Mouse (Mus musculus): ENCODE data around the gene Wbp1. TPM values are rescaled to one million over a fixed set of nuclear protein-coding genes. Genes with fewer than 3 reads are reported as not detected.

Gene Wbp1
- polyA plus RNA-seq, 1 experiment from 2014 or later: 30.2 TPM

DNA sequence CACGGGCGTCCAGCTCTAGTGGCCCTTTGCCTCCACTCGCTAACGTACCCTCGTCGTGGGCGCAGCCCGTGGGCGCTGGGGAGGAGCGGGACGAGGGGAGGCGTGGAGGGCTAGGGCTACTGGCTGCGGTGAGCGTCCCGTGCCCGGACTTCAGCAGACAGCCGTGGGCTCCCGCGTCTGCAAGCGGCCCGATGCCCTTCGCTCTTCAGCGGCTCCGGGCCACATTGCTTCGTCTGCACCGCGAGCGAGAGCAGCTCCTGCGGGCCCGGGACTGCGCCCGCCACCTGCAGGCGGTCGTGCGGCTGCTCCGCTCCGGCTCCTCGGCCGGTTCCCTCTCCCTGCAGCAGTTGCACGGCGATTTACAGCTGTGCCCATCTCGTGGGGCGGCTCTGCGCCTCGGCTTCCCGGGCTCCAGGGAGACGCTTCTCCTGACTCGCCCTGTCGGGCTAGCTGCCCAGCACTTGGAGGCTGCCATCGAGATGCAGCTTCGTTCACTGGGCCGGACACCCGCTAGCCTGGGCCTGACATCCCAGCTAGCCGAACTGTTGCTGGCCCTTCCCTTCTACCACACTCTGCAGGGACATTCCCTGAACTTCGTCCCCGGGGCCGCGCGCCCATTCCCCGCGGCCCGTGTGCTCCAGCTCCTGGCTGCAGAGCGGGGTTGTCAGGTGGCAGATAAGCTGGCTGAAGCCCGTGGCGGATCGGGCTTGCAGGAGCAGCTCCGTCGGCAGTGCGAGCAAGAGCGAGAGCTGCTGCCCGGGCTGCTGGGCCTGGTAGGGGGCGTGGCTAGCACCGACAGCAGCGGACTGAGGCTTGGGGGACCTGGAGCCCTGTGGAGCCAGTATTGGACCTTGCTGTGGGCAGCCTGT is 19.4 kb downstream of the Wbp1 start:
- ATAC-seq (ENCODE audit: insufficient read depth): peak; percentile 76
- Histone ChIP-seq H3K9ac (peak overlapping the region; percentile 78), H3K9me3 (replicated peaks) (no peaks in the 10 kb centered on the region), H3K4me3 (replicated peaks) (peak overlapping the region; percentile 73), H3K4me1 (replicated peaks) (peaks cover 29% of the 10 kb centered on the region), H3K4me2 (peak overlapping the region; percentile 100), H3K27me3 (peaks cover 23% of the 10 kb centered on the region), H3K27ac (replicated peaks) (peak overlapping the region; percentile 81), H3K36me3 (replicated peaks) (peaks cover 15% of the 10 kb centered on the region; the same call in 1 of the 2 replicates)
- under 1% methylated on average over 74 of the region's 74 CpGs for WGBS (ENCODE audit: insufficient replicate concordance)

DNA sequence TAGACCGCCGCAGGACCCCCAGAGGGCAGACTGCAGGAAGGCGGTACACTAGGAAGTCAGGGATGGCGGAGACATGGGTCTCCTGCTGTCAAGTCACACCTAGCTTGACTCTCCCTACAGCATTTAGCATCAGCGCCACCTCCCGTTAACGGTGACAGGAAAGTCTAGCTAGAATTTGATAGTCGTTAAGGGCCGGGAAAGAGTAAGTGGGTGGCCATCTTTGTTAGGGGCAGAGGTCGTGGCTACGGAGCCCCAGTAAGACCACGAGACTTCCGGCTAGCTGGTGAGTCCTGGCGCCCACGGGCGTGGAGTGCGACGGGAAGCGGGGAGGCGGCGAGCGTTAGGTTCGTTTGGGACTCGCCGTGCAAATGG is 20.1 kb downstream of the Wbp1 start, which contains the start of the genes Ccdc142 and Gm42688:
Ccdc142 (plus strand) TSS at position 286 of the 372 bp plus-strand sequence.
Gm42688 (plus strand) TSS at position 302 of the 372 bp plus-strand sequence.
- H3K4me3 ChIP-seq (replicated peaks): peak within 1 kb of the TSS; percentile 73
- H3K36me3 ChIP-seq (replicated peaks): peaks cover 11% of the 10 kb centered on the region; the same call in 1 of the 2 replicates
- peaks cover 29% of the 10 kb centered on the region for H3K4me1 ChIP-seq (replicated peaks)
- peak within 1 kb of the TSS; percentile 78 for H3K9ac ChIP-seq
- peak within 1 kb of the TSS; percentile 81 for H3K27ac ChIP-seq (replicated peaks)
- peak; percentile 79 for ATAC-seq (ENCODE audit: insufficient read depth)
- peak within 1 kb of the TSS; percentile 100 for H3K4me2 ChIP-seq
- peaks cover 26% of the 10 kb centered on the region for H3K27me3 ChIP-seq
- no peaks in the 10 kb centered on the region for H3K9me3 ChIP-seq (replicated peaks)
- 1% methylated on average over 25 of the region's 25 CpGs for WGBS (ENCODE audit: insufficient replicate concordance)

DNA sequence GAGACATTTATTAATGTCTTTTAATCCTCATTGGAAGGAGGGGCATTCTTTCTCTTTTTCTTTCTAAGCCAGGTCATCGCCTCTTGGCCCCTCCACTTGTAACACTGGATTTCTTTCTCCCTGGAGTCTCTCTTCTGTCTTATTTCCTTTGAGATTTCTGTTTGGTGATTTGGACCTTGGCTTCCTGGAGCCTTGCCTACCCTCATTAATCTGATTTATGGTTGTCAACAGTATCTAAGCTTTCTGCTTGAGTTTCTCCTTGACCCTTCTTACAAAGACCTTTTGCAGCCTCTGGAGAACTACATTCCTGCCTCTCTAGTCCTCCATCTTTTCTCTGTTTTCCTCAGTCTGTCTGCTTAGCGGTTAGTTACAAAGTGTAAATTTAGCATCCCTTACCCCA is 22.9 kb downstream of the Wbp1 start:
- no peak for ATAC-seq (ENCODE audit: insufficient read depth)

DNA sequence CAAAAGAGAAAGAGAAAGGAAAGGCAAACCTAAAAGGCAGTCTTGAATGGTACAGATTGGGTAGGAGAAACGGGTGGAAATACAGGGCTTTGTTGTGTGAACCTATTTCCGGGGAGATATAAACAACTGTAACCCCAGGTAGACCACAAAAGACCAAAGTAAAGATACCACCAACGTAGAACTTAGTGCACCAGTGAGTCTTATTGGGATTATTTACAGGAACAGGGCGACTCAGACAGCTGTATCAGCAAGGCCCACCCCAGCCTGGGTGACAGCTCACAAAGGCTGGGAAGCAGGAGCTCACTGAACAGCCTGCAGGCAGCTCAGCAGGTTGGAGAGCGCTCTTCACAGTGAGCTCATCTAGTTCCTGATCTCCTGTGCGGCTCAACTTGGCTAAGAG is 25.4 kb downstream of the Wbp1 start:
- Histone ChIP-seq H3K9me3 (replicated peaks) (no peaks in the 10 kb centered on the region), H3K4me3 (replicated peaks) (no peak overlapping the region), H3K4me2 (no peak overlapping the region), H3K36me3 (replicated peaks) (no peaks in the 10 kb centered on the region), H3K9ac (no peak overlapping the region), H3K27me3 (peaks cover 67% of the 10 kb centered on the region), H3K27ac (replicated peaks) (no peak overlapping the region), H3K4me1 (replicated peaks) (peaks cover 4% of the 10 kb centered on the region)
- no peak for ATAC-seq (ENCODE audit: insufficient read depth)
- WGBS (ENCODE audit: insufficient replicate concordance): 37% methylated on average over 6 of the region's 6 CpGs

More for the DNA sequence above, 22.9 kb downstream of the Wbp1 start:
- Histone ChIP-seq H3K27me3 (peaks cover 46% of the 10 kb centered on the region), H3K9ac (no peak overlapping the region), H3K4me3 (replicated peaks) (no peak overlapping the region), H3K4me2 (no peak overlapping the region), H3K4me1 (replicated peaks) (peaks cover 26% of the 10 kb centered on the region), H3K36me3 (replicated peaks) (peaks cover 1% of the 10 kb centered on the region; the same call in 1 of the 2 replicates), H3K9me3 (replicated peaks) (no peaks in the 10 kb centered on the region), H3K27ac (replicated peaks) (no peak overlapping the region)
- WGBS (ENCODE audit: insufficient replicate concordance): 70% methylated on average over 2 of the region's 2 CpGs

DNA sequence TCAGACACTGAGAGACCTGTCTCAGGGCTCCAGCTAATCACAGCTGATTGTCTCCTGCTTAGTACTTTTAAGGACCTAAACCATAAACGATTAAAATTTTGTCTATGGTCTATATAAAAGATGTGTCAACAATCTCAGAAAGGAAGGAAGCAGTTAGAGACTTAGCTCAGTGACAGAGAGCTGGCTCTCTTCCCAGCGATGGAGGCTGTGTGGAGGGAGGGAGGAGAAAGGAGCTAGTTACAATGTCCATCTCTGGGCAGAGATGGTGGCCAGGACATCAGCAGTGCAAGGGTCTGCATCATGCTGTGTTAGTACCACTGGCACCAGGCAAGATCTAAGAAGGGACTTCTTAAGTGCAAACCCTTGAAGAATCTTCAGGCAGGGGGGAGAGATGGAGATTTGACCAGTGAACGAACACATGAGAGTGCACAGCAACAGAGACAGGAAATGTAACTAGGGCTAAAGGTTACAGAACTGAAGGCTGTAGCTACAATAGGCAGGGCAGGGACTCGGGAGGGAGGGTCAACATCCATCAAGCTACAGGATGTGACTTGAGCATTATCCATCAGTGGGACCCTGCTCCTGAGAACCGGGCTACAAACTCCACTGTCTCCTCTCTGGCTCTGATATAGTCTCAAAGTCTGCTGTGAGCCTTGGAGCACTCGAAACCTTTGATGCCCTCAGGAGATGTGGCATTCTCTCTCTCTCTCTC is 28.8 kb downstream of the Wbp1 start:
- WGBS (ENCODE audit: insufficient replicate concordance): 15% methylated on average over 6 of the region's 6 CpGs

DNA sequence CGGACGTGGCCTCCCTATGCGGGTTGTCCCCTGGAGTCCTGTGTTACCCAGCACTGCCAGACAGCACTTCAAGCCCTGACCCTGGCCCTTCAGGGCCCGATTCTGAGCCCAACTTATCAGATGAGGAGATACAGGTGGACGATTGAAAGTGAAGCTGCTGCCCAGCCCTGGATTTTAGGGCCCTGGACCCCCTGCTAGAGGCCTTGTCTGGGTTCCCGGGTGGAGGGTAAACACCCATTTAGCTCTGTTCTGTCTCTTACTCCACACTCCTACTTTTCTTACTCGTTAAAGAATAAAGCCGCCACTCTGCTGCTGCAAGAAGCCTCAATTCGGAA is 33.5 kb downstream of the Wbp1 start:
- peaks cover 98% of the 10 kb centered on the region for H3K27me3 ChIP-seq
- no peak overlapping the region for H3K27ac ChIP-seq (replicated peaks)
- no peaks in the 10 kb centered on the region for H3K9me3 ChIP-seq (replicated peaks)
- peaks cover 12% of the 10 kb centered on the region; the same call in 1 of the 2 replicates for H3K4me1 ChIP-seq (replicated peaks)
- H3K4me2 ChIP-seq: peak overlapping the region; percentile 44; the same call in 1 of the 2 replicates
- no peak for ATAC-seq (ENCODE audit: insufficient read depth)
- no peaks in the 10 kb centered on the region for H3K36me3 ChIP-seq (replicated peaks)
- 16% methylated on average over 9 of the region's 9 CpGs for WGBS (ENCODE audit: insufficient replicate concordance)
- H3K9ac ChIP-seq: no peak overlapping the region
- peak overlapping the region; percentile 17; the same call in 1 of the 2 replicates for H3K4me3 ChIP-seq (replicated peaks)

More for the DNA sequence above, 28.8 kb downstream of the Wbp1 start:
- no peak for ATAC-seq (ENCODE audit: insufficient read depth)
- no peaks in the 10 kb centered on the region for H3K36me3 ChIP-seq (replicated peaks)
- no peak overlapping the region for H3K4me2 ChIP-seq
- H3K9ac ChIP-seq: no peak overlapping the region
- H3K4me3 ChIP-seq (replicated peaks): no peak overlapping the region
- H3K4me1 ChIP-seq (replicated peaks): peaks cover 3% of the 10 kb centered on the region; the same call in 1 of the 2 replicates
- H3K27ac ChIP-seq (replicated peaks): no peak overlapping the region
- no peaks in the 10 kb centered on the region for H3K9me3 ChIP-seq (replicated peaks)
- peaks cover 84% of the 10 kb centered on the region for H3K27me3 ChIP-seq

DNA sequence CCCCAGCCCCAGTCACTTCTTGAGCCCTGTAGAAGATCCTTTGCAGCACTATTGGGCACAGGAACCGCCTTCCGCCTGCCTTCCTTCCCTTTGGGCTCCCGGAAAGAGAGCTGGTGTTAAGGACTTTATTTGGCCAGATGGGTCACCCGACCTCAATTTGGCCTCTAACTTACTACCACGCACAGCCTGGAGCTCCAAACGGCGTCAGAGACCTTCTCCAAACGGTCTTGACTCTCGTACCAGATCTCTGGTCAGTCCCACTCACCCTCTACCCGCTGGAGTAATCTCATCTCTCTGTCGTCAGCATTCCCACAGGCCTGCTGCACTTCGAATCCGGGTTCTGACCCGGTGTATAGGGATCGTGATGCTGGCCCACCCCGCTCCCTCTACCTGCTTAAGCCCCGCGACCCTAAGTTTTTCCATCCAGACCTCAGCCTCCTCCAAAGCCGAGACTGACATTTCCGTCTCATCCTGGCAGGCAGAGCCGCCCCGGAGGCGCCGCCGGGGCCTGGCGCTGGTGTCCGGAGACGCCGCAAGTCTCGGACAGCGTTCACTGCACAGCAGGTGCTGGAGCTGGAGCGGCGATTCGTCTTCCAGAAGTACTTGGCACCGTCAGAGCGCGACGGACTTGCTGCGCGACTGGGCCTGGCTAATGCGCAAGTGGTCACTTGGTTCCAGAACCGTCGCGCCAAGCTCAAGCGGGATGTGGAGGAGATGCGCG is 34.0 kb downstream of the Wbp1 start:
- Histone ChIP-seq H3K4me2 (peak overlapping the region; percentile 44), H3K36me3 (replicated peaks) (no peaks in the 10 kb centered on the region), H3K9ac (no peak overlapping the region), H3K9me3 (replicated peaks) (no peaks in the 10 kb centered on the region), H3K27me3 (peaks cover 98% of the 10 kb centered on the region), H3K4me3 (replicated peaks) (peak overlapping the region; percentile 17; the same call in 1 of the 2 replicates), H3K27ac (replicated peaks) (no peak overlapping the region), H3K4me1 (replicated peaks) (peaks cover 12% of the 10 kb centered on the region; the same call in 1 of the 2 replicates)
- whole genome bisulfite sequencing (ENCODE audit: insufficient replicate concordance): 4% methylated on average over 47 of the region's 47 CpGs
- ATAC-seq (ENCODE audit: insufficient read depth): no peak

DNA sequence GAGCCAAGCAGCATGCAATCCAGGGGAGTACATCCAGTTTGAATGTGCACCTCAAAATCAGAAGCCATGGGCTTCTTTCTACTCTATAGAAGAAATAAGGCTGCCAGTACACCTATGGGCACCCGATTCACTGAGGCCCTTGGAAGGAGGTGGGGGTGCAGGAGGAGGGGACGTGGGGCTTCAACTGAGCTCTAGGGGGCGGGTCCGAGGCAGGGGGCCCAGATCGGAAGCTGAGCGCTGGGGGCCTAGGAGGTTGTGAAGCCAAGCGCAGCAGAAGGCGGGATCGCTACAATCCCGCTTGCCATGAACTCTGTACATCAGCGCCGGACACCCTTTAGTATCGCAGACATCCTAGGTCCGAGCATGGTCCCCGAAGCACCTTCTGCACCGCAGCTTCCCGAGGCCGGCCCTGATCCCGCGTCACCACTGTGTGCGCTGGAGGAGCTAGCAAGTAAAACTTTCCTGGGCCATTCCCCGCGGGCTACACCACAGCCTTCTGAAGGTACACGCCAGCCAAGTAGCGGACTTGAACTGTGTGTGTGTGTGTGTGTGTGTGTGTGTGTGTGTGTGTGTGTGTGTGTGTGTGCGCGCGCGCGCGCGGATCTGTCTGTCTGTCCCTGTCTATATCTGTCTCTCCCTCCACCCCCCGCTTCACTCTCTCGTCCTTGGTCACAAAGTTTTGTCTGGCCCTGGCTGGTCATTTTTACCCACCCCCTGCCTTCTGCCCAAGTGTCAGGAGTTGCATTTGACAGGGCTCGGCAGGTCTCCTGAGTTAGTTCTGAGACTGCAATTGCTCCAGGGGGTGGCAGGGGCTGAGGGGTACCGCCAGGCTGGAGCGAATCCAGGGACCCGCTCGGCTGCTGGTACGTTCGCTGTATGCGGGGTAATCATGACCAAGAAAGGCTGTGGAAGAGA is 35.0 kb downstream of the Wbp1 start, which contains the start of gene Lbx2:
Lbx2 (plus strand) TSS at position 247 of the 915 bp plus-strand sequence.
- 0 out of 2 replicates have a peak within 1 kb of the TSS, but pooled peaks have one; percentile 17 for H3K4me3 ChIP-seq (replicated peaks)
- no peak within 1 kb of the TSS for H3K27ac ChIP-seq (replicated peaks)
- H3K36me3 ChIP-seq (replicated peaks): peaks cover 6% of the 10 kb centered on the region; the same call in 1 of the 2 replicates
- no peaks in the 10 kb centered on the region for H3K9me3 ChIP-seq (replicated peaks)
- 4% methylated on average over 42 of the region's 42 CpGs for whole genome bisulfite sequencing (ENCODE audit: insufficient replicate concordance)
- H3K27me3 ChIP-seq: peaks cover 92% of the 10 kb centered on the region
- peaks cover 12% of the 10 kb centered on the region; the same call in 1 of the 2 replicates for H3K4me1 ChIP-seq (replicated peaks)
- peak within 1 kb of the TSS; percentile 44 for H3K4me2 ChIP-seq
- H3K9ac ChIP-seq: no peak within 1 kb of the TSS
- ATAC-seq (ENCODE audit: insufficient read depth): no peak

DNA sequence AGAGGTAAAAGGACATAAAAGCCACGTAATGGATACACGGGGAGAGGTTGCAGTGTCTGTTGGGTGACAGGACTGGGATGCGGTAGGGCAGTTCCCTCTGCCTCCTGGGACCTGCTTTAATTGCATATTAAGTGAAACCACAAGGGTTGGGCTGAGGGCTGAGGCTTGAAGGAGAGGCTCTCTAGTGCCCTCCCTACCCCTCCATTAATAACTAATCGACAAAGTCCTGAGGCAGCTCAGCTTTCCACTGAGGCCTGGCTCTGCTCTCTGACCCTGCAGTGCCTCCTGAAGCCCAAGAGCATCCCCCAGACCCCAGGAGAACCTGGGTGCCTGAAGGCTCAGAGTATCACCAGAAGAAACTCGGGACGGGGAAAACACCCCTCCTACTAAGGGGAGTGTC is 36.9 kb downstream of the Wbp1 start:
- no peak overlapping the region for H3K27ac ChIP-seq (replicated peaks)
- peaks cover 24% of the 10 kb centered on the region for H3K4me1 ChIP-seq (replicated peaks)
- no peak overlapping the region for H3K4me3 ChIP-seq (replicated peaks)
- no peak overlapping the region for H3K9ac ChIP-seq
- H3K36me3 ChIP-seq (replicated peaks): peaks cover 24% of the 10 kb centered on the region
- H3K27me3 ChIP-seq: peaks cover 74% of the 10 kb centered on the region
- 18% methylated on average over 6 of the region's 6 CpGs for WGBS (ENCODE audit: insufficient replicate concordance)
- no peak for ATAC-seq (ENCODE audit: insufficient read depth)
- no peak overlapping the region for H3K4me2 ChIP-seq
- no peaks in the 10 kb centered on the region for H3K9me3 ChIP-seq (replicated peaks)

DNA sequence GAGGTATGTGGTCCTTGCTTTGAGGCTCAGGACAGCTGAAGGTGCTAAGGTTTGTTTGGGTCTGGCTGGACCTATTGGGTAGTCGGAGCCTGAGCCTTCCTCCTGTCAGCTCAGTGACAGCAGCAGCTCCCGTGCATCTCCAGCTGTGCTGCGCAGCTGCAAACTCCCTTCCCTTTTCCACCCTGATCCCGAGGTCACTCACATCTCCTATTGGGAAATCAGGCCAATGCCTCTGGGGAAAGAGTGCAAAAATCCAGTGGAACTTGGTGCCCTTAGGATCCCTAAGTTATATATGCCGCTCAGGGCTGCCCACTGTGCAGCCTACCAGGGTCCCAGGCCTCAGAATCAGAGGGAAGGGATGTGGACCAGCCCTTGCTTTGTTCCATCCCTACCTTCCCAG is 37.9 kb downstream of the Wbp1 start:
- H3K27me3 ChIP-seq: peaks cover 64% of the 10 kb centered on the region
- H3K4me3 ChIP-seq (replicated peaks): no peak overlapping the region
- H3K4me2 ChIP-seq: no peak overlapping the region
- no peaks in the 10 kb centered on the region for H3K9me3 ChIP-seq (replicated peaks)
- H3K27ac ChIP-seq (replicated peaks): no peak overlapping the region
- peaks cover 25% of the 10 kb centered on the region for H3K36me3 ChIP-seq (replicated peaks)
- peaks cover 34% of the 10 kb centered on the region for H3K4me1 ChIP-seq (replicated peaks)
- 39% methylated on average over 5 of the region's 5 CpGs for WGBS (ENCODE audit: insufficient replicate concordance)
- no peak for ATAC-seq (ENCODE audit: insufficient read depth)
- H3K9ac ChIP-seq: no peak overlapping the region
